Mouse (Mus musculus): ENCODE measurements around the gene Kctd4. TPM values are rescaled to one million over a fixed set of nuclear protein-coding genes. Genes with fewer than 3 reads are reported as not detected.

The Kctd4 gene
- total and polyA plus RNA-seq, 3 experiments, result 0.01 to 0.08 TPM; not detected in 1

- 0 out of 2 replicates have a peak, but pooled peaks have one; percentile 26 for TF ChIP-seq MYB (IDR thresholded peaks at IDR 0.05; ENCODE audit: low read depth, low read length)
- peak; percentile 99 for TF ChIP-seq SIN3A (IDR thresholded peaks at IDR 0.05; ENCODE audit: low read length)
- TF ChIP-seq MYC (IDR thresholded peaks at IDR 0.05; ENCODE audit: low read depth, low read length), result peak; percentile 99
- TF ChIP-seq GATA1 (IDR thresholded peaks at IDR 0.05; ENCODE audit: low read depth, low read length), result no peak
- TF ChIP-seq BHLHE40 (IDR thresholded peaks at IDR 0.05; ENCODE audit: borderline replicate concordance, low read depth, low read length), result peak; percentile 59; the same call in 1 of the 2 replicates
- peak; percentile 25; the same call in 1 of the 2 replicates for TF ChIP-seq ZNF384 (IDR thresholded peaks at IDR 0.05; ENCODE audit: low read depth, low read length)
- TF ChIP-seq HCFC1 (IDR thresholded peaks at IDR 0.05; ENCODE audit: low read depth, low read length), result peak; percentile 96
- peak; percentile 99 for TF ChIP-seq MXI1 (IDR thresholded peaks at IDR 0.05; ENCODE audit: low read depth, low read length)
- TF ChIP-seq POLR2AphosphoS2 (IDR thresholded peaks at IDR 0.05; ENCODE audit: low read length), result peak; percentile 82
- peak; percentile 100 for TF ChIP-seq ELF1 (IDR thresholded peaks at IDR 0.05; ENCODE audit: low read depth, low read length)
- TF ChIP-seq GABPA (IDR thresholded peaks at IDR 0.05; ENCODE audit: low read depth, low read length), result no peak
- peak; percentile 96 for TF ChIP-seq MAX (IDR thresholded peaks at IDR 0.05; ENCODE audit: low read length)
- no peak for TF ChIP-seq SMC3 (IDR thresholded peaks at IDR 0.05; ENCODE audit: low read depth, low read length)
Observed at GRCm38 (mm10) chr14:76010102-76011061, 55.6 kb downstream of the Kctd4 start, which contains the start of gene Gtf2f2 (continued).

- Histone ChIP-seq H3K27ac (ENCODE audit: control insufficient read depth, low read depth, low read length) (peak overlapping the region; percentile 12; the same call in 1 of the 2 replicates), H3K27me3 (ENCODE audit: control insufficient read depth in 1 of 2, insufficient read depth in 2 of 2, low read length in 2 of 2) (no peaks in the 10 kb centered on the region), H3K79me2 (ENCODE audit: control insufficient read depth, insufficient read depth, low read length, poor library complexity) (peaks cover 38% of the 10 kb centered on the region), H3K4me3 (ENCODE audit: control insufficient read depth in 1 of 2, insufficient read depth in 1 of 2, low read depth in 2 of 2, low read length in 2 of 2) (peak overlapping the region; percentile 52 to 98), H3K4me1 (ENCODE audit: control insufficient read depth in 1 of 2, insufficient read depth in 2 of 2, low read length in 2 of 2) (peaks cover 11 to 22% of the 10 kb centered on the region in 2 experiments), H3K9ac (ENCODE audit: control insufficient read depth, low read depth, low read length, poor library complexity, severe bottlenecking) (peak overlapping the region; percentile 66), H3K36me3 (ENCODE audit: control insufficient read depth in 1 of 2, insufficient read depth in 2 of 2, low read length in 2 of 2) (peaks cover 5 to 27% of the 10 kb centered on the region in 2 experiments), H3K9me3 (replicated peaks; ENCODE audit: insufficient read depth, low read length) (no peaks in the 10 kb centered on the region)
- no peak for TF ChIP-seq POLR2AphosphoS2 (IDR thresholded peaks at IDR 0.05; ENCODE audit: low read length)
- TF ChIP-seq GATA1 (IDR thresholded peaks at IDR 0.05; ENCODE audit: low read depth, low read length), result 0 out of 2 replicates have a peak, but pooled peaks have one; percentile 14
- no peak for DNase-seq (ENCODE audit: low read depth, low spot score)
Observed at GRCm38 (mm10) chr14:76011062-76011457, 56.3 kb downstream of the Kctd4 start.

- no peak for DNase-seq (ENCODE audit: low read depth, low spot score)
- Histone ChIP-seq H3K79me2 (ENCODE audit: control insufficient read depth, insufficient read depth, low read length, poor library complexity) (peaks cover 13% of the 10 kb centered on the region), H3K9ac (ENCODE audit: control insufficient read depth, low read depth, low read length, poor library complexity, severe bottlenecking) (no peak overlapping the region), H3K4me1 (ENCODE audit: control insufficient read depth in 1 of 2, insufficient read depth in 2 of 2, low read length in 2 of 2) (peaks cover 0 to 11% of the 10 kb centered on the region in 2 experiments; a peak in 3 of 4 replicates), H3K36me3 (ENCODE audit: control insufficient read depth in 1 of 2, insufficient read depth in 2 of 2, low read length in 2 of 2) (peaks cover 0 to 8% of the 10 kb centered on the region in 2 experiments; a peak in 2 of 4 replicates), H3K4me3 (ENCODE audit: control insufficient read depth in 1 of 2, insufficient read depth in 1 of 2, low read depth in 2 of 2, low read length in 2 of 2) (no peak overlapping the region), H3K27ac (ENCODE audit: control insufficient read depth, low read depth, low read length) (no peak overlapping the region), H3K27me3 (ENCODE audit: control insufficient read depth in 1 of 2, insufficient read depth in 2 of 2, low read length in 2 of 2) (no peaks in the 10 kb centered on the region; a peak in 1 of 4 replicates), H3K9me3 (replicated peaks; ENCODE audit: insufficient read depth, low read length) (no peaks in the 10 kb centered on the region)
- TF ChIP-seq GATA1 (IDR thresholded peaks at IDR 0.05; ENCODE audit: low read depth, low read length) (no peak), POLR2A (IDR thresholded peaks at IDR 0.05; ENCODE audit: control insufficient read depth in 1 of 2, insufficient read depth in 1 of 2, low read depth in 1 of 2, low read length in 2 of 2, poor library complexity in 1 of 2) (no peak), CHD1 (IDR thresholded peaks at IDR 0.05; ENCODE audit: low read depth, low read length) (no peak), CHD2 (IDR thresholded peaks at IDR 0.05; ENCODE audit: low read length) (no peak), SMC3 (IDR thresholded peaks at IDR 0.05; ENCODE audit: low read depth, low read length) (no peak), KAT2A (conservative IDR thresholded peaks at IDR 0.05; ENCODE audit: low read depth, low read length) (no peak), MAZ (IDR thresholded peaks at IDR 0.05; ENCODE audit: low read depth, low read length) (no peak), ETS1 (IDR thresholded peaks at IDR 0.05; ENCODE audit: low read depth, low read length) (no peak), TCF12 (IDR thresholded peaks at IDR 0.05; ENCODE audit: low read depth, low read length) (no peak), ZC3H11A (IDR thresholded peaks at IDR 0.05; ENCODE audit: low read depth, low read length) (no peak), ZMIZ1 (IDR thresholded peaks at IDR 0.05; ENCODE audit: low read depth, low read length) (no peak), NELFE (IDR thresholded peaks at IDR 0.05; ENCODE audit: low read depth, low read length) (no peak), POLR2AphosphoS2 (IDR thresholded peaks at IDR 0.05; ENCODE audit: low read length) (no peak), HCFC1 (IDR thresholded peaks at IDR 0.05; ENCODE audit: low read depth, low read length) (no peak), ELF1 (IDR thresholded peaks at IDR 0.05; ENCODE audit: low read depth, low read length) (no peak), SIN3A (IDR thresholded peaks at IDR 0.05; ENCODE audit: low read length) (no peak), ZKSCAN1 (IDR thresholded peaks at IDR 0.05; ENCODE audit: low read depth, low read length) (no peak), E2F4 (IDR thresholded peaks at IDR 0.05; ENCODE audit: borderline replicate concordance, low read depth, low read length) (no peak), MAFK (IDR thresholded peaks at IDR 0.05; ENCODE audit: borderline replicate concordance, low read depth, low read length) (no peak), EP300 (IDR thresholded peaks at IDR 0.05; ENCODE audit: low read depth in 1 of 2, low read length in 2 of 2) (no peak)
Observed at GRCm38 (mm10) chr14:76014331-76014730, 59.5 kb downstream of the Kctd4 start.
